Mouse (Mus musculus): Measurements from ENCODE around the gene Cdhr2. TPM values are rescaled to one million over a fixed set of nuclear protein-coding genes. Genes with fewer than 3 reads are reported as not detected.
A peak's percentile ranks its signal among the peaks of the same experiment; 100 is the strongest.

Gene Cdhr2
- polyA plus RNA-seq, 1 experiment from 2014 or later, result 7.0 TPM

DNA sequence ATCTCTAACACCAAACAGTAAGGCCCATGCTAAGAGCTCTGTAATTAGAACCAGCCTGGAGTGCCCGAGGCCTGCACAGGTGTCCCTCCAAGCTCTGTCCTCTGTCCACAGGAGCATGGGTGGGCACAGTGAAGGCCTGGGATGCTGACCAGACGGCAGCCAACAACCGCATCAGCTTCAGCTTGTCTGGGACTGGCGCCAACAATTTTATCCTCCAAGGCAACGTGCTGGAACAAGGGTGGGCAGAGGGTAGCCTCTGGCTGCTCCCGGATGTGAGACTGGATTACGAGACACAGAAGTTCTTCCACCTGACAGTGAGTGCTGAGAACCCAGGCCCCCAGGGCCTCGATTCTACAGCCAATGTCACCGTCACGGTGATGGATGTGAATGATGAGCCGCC is 24.9 kb downstream of the Cdhr2 start:
- ATAC-seq (no peak), DNase-seq (no peak)
- WGBS (ENCODE audit: insufficient replicate concordance), result 74% methylated on average over 11 of the region's 11 CpGs
- H3K27me3 ChIP-seq (ENCODE audit: insufficient read depth, low read length), result no peaks in the 10 kb centered on the region
- no peaks in the 10 kb centered on the region for H3K9me3 ChIP-seq (ENCODE audit: low read length)
- H3K9ac ChIP-seq (replicated peaks), result no peak overlapping the region
- no peak overlapping the region for H3K4me2 ChIP-seq (ENCODE audit: low read depth, low read length)
- H3K4me1 ChIP-seq (ENCODE audit: insufficient read depth), result no peaks in the 10 kb centered on the region
- no peaks in the 10 kb centered on the region for H3K36me3 ChIP-seq (replicated peaks; ENCODE audit: insufficient read depth, low read length)
- TF ChIP-seq CTCF (IDR thresholded peaks at IDR 0.05; ENCODE audit: low read depth) (no peak), EP300 (IDR thresholded peaks at IDR 0.05; ENCODE audit: low read depth) (no peak)
- H3K27ac ChIP-seq (ENCODE audit: low read depth), result no peak overlapping the region
- no peak overlapping the region for H3K4me3 ChIP-seq (ENCODE audit: low read depth, low read length)

GRCm38 (mm10) chr13:54736931-54737330 is 35.7 kb downstream of the Cdhr2 start:
- 32% methylated on average over 3 of the region's 3 CpGs for WGBS (ENCODE audit: insufficient replicate concordance)
- Histone ChIP-seq H3K9ac (replicated peaks) (no peak overlapping the region), H3K9me3 (ENCODE audit: low read length) (no peaks in the 10 kb centered on the region), H3K4me2 (ENCODE audit: low read depth, low read length) (no peak overlapping the region), H3K27ac (ENCODE audit: low read depth) (no peak overlapping the region), H3K27me3 (ENCODE audit: insufficient read depth, low read length) (peaks cover 40% of the 10 kb centered on the region), H3K4me1 (ENCODE audit: insufficient read depth) (no peaks in the 10 kb centered on the region), H3K4me3 (ENCODE audit: low read depth, low read length) (no peak overlapping the region), H3K36me3 (replicated peaks; ENCODE audit: insufficient read depth, low read length) (no peaks in the 10 kb centered on the region)
- no peak for DNase-seq
- TF ChIP-seq CTCF (IDR thresholded peaks at IDR 0.05; ENCODE audit: low read depth), result no peak
- no peak for TF ChIP-seq EP300 (IDR thresholded peaks at IDR 0.05; ENCODE audit: low read depth)
- no peak for ATAC-seq

DNA sequence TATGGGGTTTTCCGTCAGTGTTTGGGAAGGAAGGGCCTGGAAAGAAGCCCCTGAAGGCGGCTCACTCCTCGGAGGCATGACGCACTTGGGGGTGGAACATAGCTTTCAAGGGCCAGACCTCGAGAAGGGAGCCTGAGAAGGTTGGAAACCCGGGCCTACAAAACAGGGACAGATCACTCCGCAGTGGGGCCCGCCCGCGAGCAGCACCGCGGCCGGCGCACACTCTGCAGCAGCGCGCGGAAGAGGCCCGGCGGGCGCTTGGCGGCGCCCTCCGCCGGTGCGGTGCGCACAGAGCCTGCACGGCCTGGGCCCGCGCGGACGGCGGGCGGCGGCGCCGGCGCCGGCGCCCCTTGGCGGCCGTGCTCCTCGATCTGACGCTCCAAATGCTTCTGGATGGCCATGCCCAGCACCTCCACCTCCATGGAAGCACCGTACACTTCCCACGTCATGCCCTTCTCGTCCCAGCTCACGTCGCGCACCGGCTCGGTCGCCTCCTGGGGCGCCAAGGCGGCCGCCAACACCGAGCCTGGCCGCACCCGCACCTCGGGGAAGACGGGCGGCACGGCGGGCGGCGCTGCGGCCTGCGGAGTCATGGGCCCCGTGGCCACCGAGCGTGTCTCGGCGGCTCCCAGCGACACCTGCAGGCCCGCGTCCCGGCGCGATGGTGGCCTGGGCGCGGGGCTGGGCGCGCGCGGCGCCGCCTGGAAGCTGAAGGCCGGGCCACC is 36.4 kb downstream of the Cdhr2 start:
- H3K9ac ChIP-seq (replicated peaks), result no peak overlapping the region
- H3K27ac ChIP-seq (ENCODE audit: low read depth), result no peak overlapping the region
- peaks cover 40% of the 10 kb centered on the region for H3K27me3 ChIP-seq (ENCODE audit: insufficient read depth, low read length)
- H3K4me2 ChIP-seq (ENCODE audit: low read depth, low read length), result peak overlapping the region; percentile 49
- no peaks in the 10 kb centered on the region for H3K36me3 ChIP-seq (replicated peaks; ENCODE audit: insufficient read depth, low read length)
- H3K9me3 ChIP-seq (ENCODE audit: low read length), result no peaks in the 10 kb centered on the region
- DNase-seq (peak; percentile 26), ATAC-seq (0 out of 2 replicates have a peak, but pooled peaks have one; percentile 48)
- 2% methylated on average over 71 of the region's 87 CpGs for WGBS (ENCODE audit: insufficient replicate concordance)
- TF ChIP-seq EP300 (IDR thresholded peaks at IDR 0.05; ENCODE audit: low read depth) (no peak), CTCF (IDR thresholded peaks at IDR 0.05; ENCODE audit: low read depth) (no peak)
- H3K4me1 ChIP-seq (ENCODE audit: insufficient read depth), result no peaks in the 10 kb centered on the region
- H3K4me3 ChIP-seq (ENCODE audit: low read depth, low read length), result no peak overlapping the region

GRCm38 (mm10) chr13:54738213-54738601 is 36.9 kb downstream of the Cdhr2 start:
- Histone ChIP-seq H3K27ac (ENCODE audit: low read depth) (no peak overlapping the region), H3K4me3 (ENCODE audit: low read depth, low read length) (no peak overlapping the region), H3K36me3 (replicated peaks; ENCODE audit: insufficient read depth, low read length) (no peaks in the 10 kb centered on the region), H3K4me1 (ENCODE audit: insufficient read depth) (no peaks in the 10 kb centered on the region), H3K9me3 (ENCODE audit: low read length) (no peaks in the 10 kb centered on the region), H3K27me3 (ENCODE audit: insufficient read depth, low read length) (peaks cover 40% of the 10 kb centered on the region), H3K4me2 (ENCODE audit: low read depth, low read length) (no peak overlapping the region), H3K9ac (replicated peaks) (no peak overlapping the region)
- no peak for TF ChIP-seq EP300 (IDR thresholded peaks at IDR 0.05; ENCODE audit: low read depth)
- no peak for TF ChIP-seq CTCF (IDR thresholded peaks at IDR 0.05; ENCODE audit: low read depth)
- ATAC-seq (no peak), DNase-seq (no peak)
- WGBS (ENCODE audit: insufficient replicate concordance), result 4% methylated on average over 24 of the region's 34 CpGs

DNA sequence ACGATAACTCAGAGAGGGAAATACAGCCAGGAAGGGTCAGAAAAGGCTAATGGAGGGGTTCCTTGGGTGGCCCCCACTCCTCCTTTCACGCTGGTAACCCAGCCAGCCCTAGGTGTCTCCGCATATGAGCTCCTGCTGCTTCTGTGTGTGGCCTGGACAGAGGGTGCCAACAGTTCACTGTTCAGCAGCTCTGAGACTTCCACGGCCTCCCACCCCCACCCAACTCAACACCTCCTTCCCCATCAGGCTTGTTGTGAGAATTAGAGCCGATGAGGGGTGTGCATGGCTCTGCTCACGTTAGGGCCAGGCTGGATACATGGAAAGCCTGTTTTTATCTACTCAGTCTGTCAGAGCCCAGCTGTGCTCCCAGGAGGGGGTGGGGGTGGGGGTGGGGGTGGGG is 44.8 kb downstream of the Cdhr2 start:
- no peak overlapping the region for H3K4me3 ChIP-seq (ENCODE audit: low read depth, low read length)
- peaks cover 41% of the 10 kb centered on the region for H3K27me3 ChIP-seq (ENCODE audit: insufficient read depth, low read length)
- TF ChIP-seq EP300 (IDR thresholded peaks at IDR 0.05; ENCODE audit: low read depth), result no peak
- no peak for TF ChIP-seq CTCF (IDR thresholded peaks at IDR 0.05; ENCODE audit: low read depth)
- DNase-seq, result no peak
- no peak overlapping the region for H3K9ac ChIP-seq (replicated peaks)
- H3K4me1 ChIP-seq (ENCODE audit: insufficient read depth), result peaks cover 7% of the 10 kb centered on the region
- no peak for ATAC-seq
- no peak overlapping the region for H3K27ac ChIP-seq (ENCODE audit: low read depth)
- H3K9me3 ChIP-seq (ENCODE audit: low read length), result no peaks in the 10 kb centered on the region
- no peaks in the 10 kb centered on the region for H3K36me3 ChIP-seq (replicated peaks; ENCODE audit: insufficient read depth, low read length)
- H3K4me2 ChIP-seq (ENCODE audit: low read depth, low read length), result no peak overlapping the region
- 44% methylated on average over 6 of the region's 6 CpGs for WGBS (ENCODE audit: insufficient replicate concordance)

DNA sequence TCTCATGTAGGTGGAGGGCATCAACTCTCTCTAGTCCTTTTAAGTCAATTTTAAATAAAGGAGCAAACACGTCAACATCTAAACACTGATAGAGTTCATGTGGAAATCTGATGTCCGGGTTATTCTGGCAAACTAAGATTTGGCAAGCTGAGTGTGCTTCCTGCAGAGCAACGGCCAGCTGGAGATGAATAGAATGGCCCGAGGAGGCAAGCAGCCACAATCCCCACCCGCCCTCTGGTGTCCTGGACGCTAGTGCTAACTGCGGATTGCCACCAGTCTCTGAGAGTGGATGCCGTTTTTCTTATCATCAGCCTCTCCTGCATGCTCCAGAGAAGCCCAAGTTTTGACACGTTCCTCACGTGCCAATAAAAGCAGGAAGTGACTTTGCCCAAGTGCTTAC is 45.6 kb downstream of the Cdhr2 start:
- ATAC-seq, result no peak
- Histone ChIP-seq H3K27me3 (ENCODE audit: insufficient read depth, low read length) (peaks cover 46% of the 10 kb centered on the region), H3K9me3 (ENCODE audit: low read length) (no peaks in the 10 kb centered on the region), H3K4me1 (ENCODE audit: insufficient read depth) (peaks cover 7% of the 10 kb centered on the region), H3K4me2 (ENCODE audit: low read depth, low read length) (no peak overlapping the region), H3K27ac (ENCODE audit: low read depth) (no peak overlapping the region), H3K4me3 (ENCODE audit: low read depth, low read length) (no peak overlapping the region), H3K9ac (replicated peaks) (no peak overlapping the region), H3K36me3 (replicated peaks; ENCODE audit: insufficient read depth, low read length) (no peaks in the 10 kb centered on the region)
- TF ChIP-seq EP300 (IDR thresholded peaks at IDR 0.05; ENCODE audit: low read depth) (no peak), CTCF (IDR thresholded peaks at IDR 0.05; ENCODE audit: low read depth) (no peak)
- 40% methylated on average over 10 of the region's 10 CpGs for WGBS (ENCODE audit: insufficient replicate concordance)
- DNase-seq, result no peak

All from liver, postnatal 0 days (tissue).